Mouse (Mus musculus): ENCODE data around the gene D630039A03Rik. TPM values are rescaled to one million over a fixed set of nuclear protein-coding genes. Genes with fewer than 3 reads are reported as not detected.

D630039A03Rik gene
- polyA plus RNA-seq, 1 experiment from 2014 or later = 2.2 TPM

DNA sequence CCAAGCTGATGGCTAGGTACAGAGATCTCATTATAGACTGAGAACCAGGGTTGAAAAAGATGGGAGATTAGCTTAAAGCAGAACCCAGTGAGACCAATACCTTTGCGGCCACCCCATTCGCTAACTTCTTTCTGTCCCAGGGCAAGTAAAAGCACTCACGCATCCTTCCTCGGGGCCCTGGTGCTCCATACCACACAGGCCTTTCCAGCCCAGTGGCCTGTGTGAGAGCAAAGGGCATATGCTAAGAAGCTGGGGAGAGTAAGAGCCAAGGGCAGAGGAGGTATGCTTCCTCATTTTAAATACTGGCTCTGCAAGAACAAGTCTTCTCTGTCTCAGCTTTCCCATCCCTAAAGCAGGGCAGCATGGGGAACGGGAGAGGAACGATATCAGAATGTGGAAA, 33.8 kb upstream of the D630039A03Rik start:
- Histone ChIP-seq H3K27me3 (ENCODE audit: insufficient read depth, low read length) (no peaks in the 10 kb centered on the region), H3K4me1 (ENCODE audit: insufficient read depth) (0 out of 2 replicates have a peak, but pooled peaks cover 2% of the 10 kb centered on the region), H3K27ac (ENCODE audit: low read depth) (no peak overlapping the region), H3K36me3 (ENCODE audit: insufficient read depth) (peaks cover 67% of the 10 kb centered on the region), H3K4me3 (ENCODE audit: low read depth, low read length) (no peak overlapping the region), H3K9ac (no peak overlapping the region), H3K4me2 (no peak overlapping the region), H3K9me3 (ENCODE audit: low read depth, low read length) (no peaks in the 10 kb centered on the region)
- ATAC-seq (ENCODE audit: insufficient read depth) = no peak
- WGBS = 96% methylated on average over 6 of the region's 6 CpGs
- no peak for TF ChIP-seq CTCF (IDR thresholded peaks at IDR 0.05; ENCODE audit: low read depth)
- DNase-seq = no peak

DNA sequence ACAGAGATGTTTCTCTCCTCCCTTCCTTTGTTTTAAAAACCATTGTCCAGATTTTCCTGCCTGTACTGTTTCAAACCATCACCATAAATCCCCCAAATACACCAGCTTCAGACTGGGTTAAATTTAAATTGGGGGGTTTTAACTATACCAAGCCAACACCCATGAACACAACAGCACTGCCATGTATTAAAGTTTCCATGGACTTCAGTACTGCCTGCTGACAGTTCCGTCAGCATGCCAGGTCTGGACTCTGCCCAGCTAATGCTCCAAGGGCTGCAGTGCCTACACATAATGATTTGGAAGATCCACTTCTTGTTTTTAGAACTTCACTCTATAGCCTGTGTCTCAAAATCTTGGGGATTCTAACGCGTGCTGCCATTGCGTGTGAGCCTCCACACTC, 31.4 kb upstream of the D630039A03Rik start:
- no peak overlapping the region for H3K4me2 ChIP-seq
- no peak overlapping the region for H3K4me3 ChIP-seq (ENCODE audit: low read depth, low read length)
- H3K4me1 ChIP-seq (ENCODE audit: insufficient read depth) = no peaks in the 10 kb centered on the region
- H3K9ac ChIP-seq = no peak overlapping the region
- no peaks in the 10 kb centered on the region for H3K9me3 ChIP-seq (ENCODE audit: low read depth, low read length)
- DNase-seq = no peak
- no peaks in the 10 kb centered on the region for H3K27me3 ChIP-seq (ENCODE audit: insufficient read depth, low read length)
- WGBS = 92% methylated on average over 4 of the region's 4 CpGs
- TF ChIP-seq CTCF (IDR thresholded peaks at IDR 0.05; ENCODE audit: low read depth) = no peak
- H3K27ac ChIP-seq (ENCODE audit: low read depth) = no peak overlapping the region
- ATAC-seq (ENCODE audit: insufficient read depth) = no peak
- H3K36me3 ChIP-seq (ENCODE audit: insufficient read depth) = peaks cover 88% of the 10 kb centered on the region

DNA sequence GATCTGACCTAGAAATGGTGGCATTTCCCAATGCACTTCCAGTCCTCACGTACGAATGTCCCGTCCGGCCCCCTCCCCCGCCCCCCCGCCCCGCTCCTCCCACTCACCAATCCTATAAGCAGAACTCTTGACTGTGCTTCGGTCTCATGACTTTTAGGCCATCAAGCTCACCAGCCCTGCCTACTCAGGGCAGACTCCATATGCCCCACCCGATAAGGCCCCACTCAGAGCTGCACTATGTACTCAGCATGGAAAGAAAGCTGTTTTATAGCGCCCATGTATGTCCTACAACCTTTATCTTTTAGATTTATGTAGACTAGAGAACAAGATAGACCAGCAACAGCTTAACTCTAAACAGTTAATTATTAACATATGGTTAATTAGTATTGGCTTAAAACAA, 30.9 kb upstream of the D630039A03Rik start:
- Histone ChIP-seq H3K4me1 (ENCODE audit: insufficient read depth) (no peaks in the 10 kb centered on the region), H3K27me3 (ENCODE audit: insufficient read depth, low read length) (no peaks in the 10 kb centered on the region), H3K36me3 (ENCODE audit: insufficient read depth) (peaks cover 86% of the 10 kb centered on the region), H3K4me3 (ENCODE audit: low read depth, low read length) (no peak overlapping the region), H3K9ac (no peak overlapping the region), H3K27ac (ENCODE audit: low read depth) (no peak overlapping the region), H3K4me2 (no peak overlapping the region), H3K9me3 (ENCODE audit: low read depth, low read length) (no peaks in the 10 kb centered on the region)
- no peak for TF ChIP-seq CTCF (IDR thresholded peaks at IDR 0.05; ENCODE audit: low read depth)
- WGBS = 72% methylated on average over 10 of the region's 10 CpGs
- DNase-seq (no peak), ATAC-seq (ENCODE audit: insufficient read depth) (no peak)

DNA sequence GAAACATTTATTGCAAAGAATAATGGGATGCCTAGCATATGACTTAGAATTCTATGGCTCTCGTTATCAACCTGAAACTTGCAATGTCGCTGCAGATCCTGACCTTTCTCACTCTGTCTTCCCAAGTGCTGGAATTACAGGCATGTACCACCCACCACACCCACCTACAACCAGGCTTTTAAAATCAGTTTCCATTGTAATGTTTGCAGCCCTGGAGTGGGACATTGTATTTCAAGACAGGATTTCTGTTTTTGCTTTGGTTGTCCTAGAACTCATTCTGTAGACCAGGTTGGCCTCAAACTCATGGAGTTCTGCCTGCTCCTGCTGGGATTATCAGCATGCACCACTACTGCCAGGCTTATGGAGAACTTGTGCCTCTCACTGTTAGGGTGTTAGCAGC, 26.8 kb upstream of the D630039A03Rik start:
- no peak overlapping the region for H3K27ac ChIP-seq (ENCODE audit: low read depth)
- ATAC-seq (ENCODE audit: insufficient read depth) (no peak), DNase-seq (no peak)
- 86% methylated on average over 2 of the region's 2 CpGs for WGBS
- peaks cover 45% of the 10 kb centered on the region for H3K36me3 ChIP-seq (ENCODE audit: insufficient read depth)
- no peaks in the 10 kb centered on the region for H3K9me3 ChIP-seq (ENCODE audit: low read depth, low read length)
- H3K4me1 ChIP-seq (ENCODE audit: insufficient read depth) = no peaks in the 10 kb centered on the region
- H3K9ac ChIP-seq = no peak overlapping the region
- no peak overlapping the region for H3K4me2 ChIP-seq
- no peaks in the 10 kb centered on the region for H3K27me3 ChIP-seq (ENCODE audit: insufficient read depth, low read length)
- H3K4me3 ChIP-seq (ENCODE audit: low read depth, low read length) = no peak overlapping the region
- TF ChIP-seq CTCF (IDR thresholded peaks at IDR 0.05; ENCODE audit: low read depth) = no peak

DNA sequence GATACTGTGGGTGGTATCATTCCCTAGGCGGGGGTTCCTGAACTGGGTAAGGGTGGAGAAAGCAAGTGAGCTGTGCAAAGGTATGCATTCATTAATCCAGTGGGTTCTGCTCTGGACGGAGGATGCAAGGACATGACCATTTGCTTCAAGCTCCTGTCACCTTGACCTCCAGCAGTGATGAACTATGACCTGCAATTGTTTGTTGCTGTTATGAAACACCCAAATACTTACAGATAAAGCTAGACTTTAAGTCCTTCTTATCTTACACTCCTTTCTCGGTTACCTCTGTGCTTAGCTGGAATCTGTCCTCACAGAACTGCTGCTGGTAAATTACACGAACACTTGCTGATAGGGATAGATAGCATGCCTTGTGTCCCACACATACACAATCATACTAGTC, 24.5 kb upstream of the D630039A03Rik start:
- H3K27me3 ChIP-seq (ENCODE audit: insufficient read depth, low read length) = no peaks in the 10 kb centered on the region
- no peaks in the 10 kb centered on the region for H3K4me1 ChIP-seq (ENCODE audit: insufficient read depth)
- no peaks in the 10 kb centered on the region for H3K9me3 ChIP-seq (ENCODE audit: low read depth, low read length)
- no peak overlapping the region for H3K4me2 ChIP-seq
- ATAC-seq (ENCODE audit: insufficient read depth) (no peak), DNase-seq (no peak)
- peaks cover 27% of the 10 kb centered on the region for H3K36me3 ChIP-seq (ENCODE audit: insufficient read depth)
- no peak overlapping the region for H3K4me3 ChIP-seq (ENCODE audit: low read depth, low read length)
- 72% methylated on average over 4 of the region's 4 CpGs for WGBS
- no peak for TF ChIP-seq CTCF (IDR thresholded peaks at IDR 0.05; ENCODE audit: low read depth)
- H3K9ac ChIP-seq = no peak overlapping the region
- no peak overlapping the region for H3K27ac ChIP-seq (ENCODE audit: low read depth)

DNA sequence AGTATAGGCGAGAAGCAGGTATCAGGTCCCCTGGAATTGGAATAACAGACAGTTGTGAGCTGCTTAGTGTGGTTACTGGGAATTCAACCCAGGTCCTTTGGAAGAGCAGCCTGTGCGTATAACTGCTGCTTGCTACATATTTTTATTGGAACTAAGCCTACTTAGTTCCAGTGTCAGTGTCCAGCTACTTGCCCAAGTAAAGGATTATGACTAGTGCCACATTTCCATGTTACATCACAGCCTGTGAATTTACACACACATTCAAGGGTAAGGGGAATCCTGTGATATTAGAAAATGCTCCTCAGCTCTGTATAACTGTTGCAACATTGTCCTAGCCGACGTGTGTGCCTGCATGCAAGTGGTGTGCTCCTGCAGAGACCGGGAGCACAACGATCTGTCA, 21.2 kb upstream of the D630039A03Rik start:
- Histone ChIP-seq H3K27ac (ENCODE audit: low read depth) (no peak overlapping the region), H3K36me3 (ENCODE audit: insufficient read depth) (no peaks in the 10 kb centered on the region), H3K27me3 (ENCODE audit: insufficient read depth, low read length) (no peaks in the 10 kb centered on the region), H3K4me1 (ENCODE audit: insufficient read depth) (no peaks in the 10 kb centered on the region), H3K4me3 (ENCODE audit: low read depth, low read length) (no peak overlapping the region), H3K9ac (no peak overlapping the region), H3K4me2 (no peak overlapping the region), H3K9me3 (ENCODE audit: low read depth, low read length) (no peaks in the 10 kb centered on the region; the same call in 1 of the 2 replicates)
- no peak for ATAC-seq (ENCODE audit: insufficient read depth)
- no peak for DNase-seq
- WGBS = 79% methylated on average over 6 of the region's 6 CpGs
- TF ChIP-seq CTCF (IDR thresholded peaks at IDR 0.05; ENCODE audit: low read depth) = no peak

DNA sequence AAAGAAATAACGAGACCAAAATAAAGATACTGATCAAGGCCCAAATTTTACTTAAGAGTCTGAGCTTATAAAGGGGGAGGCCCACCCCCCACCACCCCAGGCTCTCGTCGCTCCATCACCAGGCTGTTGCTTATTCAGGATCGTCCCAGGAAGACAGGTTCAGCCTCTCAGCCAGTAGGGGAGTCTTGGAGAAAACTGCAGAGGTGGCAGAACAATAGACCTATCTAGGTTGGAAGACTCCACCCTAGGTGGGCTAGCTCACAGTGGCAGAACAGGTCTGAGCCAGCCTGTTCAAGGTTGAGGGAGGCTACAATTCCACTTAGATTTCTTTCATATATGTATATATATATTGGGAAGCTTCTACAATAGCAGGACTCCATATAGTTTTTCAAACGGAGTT, 18.1 kb upstream of the D630039A03Rik start:
- Histone ChIP-seq H3K9me3 (ENCODE audit: low read depth, low read length) (no peaks in the 10 kb centered on the region; the same call in 1 of the 2 replicates), H3K9ac (no peak overlapping the region), H3K4me1 (ENCODE audit: insufficient read depth) (no peaks in the 10 kb centered on the region), H3K27me3 (ENCODE audit: insufficient read depth, low read length) (no peaks in the 10 kb centered on the region), H3K4me2 (no peak overlapping the region), H3K36me3 (ENCODE audit: insufficient read depth) (no peaks in the 10 kb centered on the region), H3K27ac (ENCODE audit: low read depth) (no peak overlapping the region), H3K4me3 (ENCODE audit: low read depth, low read length) (no peak overlapping the region)
- no peak for TF ChIP-seq CTCF (IDR thresholded peaks at IDR 0.05; ENCODE audit: low read depth)
- no peak for DNase-seq
- no peak for ATAC-seq (ENCODE audit: insufficient read depth)
- whole genome bisulfite sequencing = 70% methylated on average over 5 of the region's 5 CpGs
